Mouse (Mus musculus): ENCODE data around the gene Gm5862. TPM values are rescaled to one million over a fixed set of nuclear protein-coding genes. Genes with fewer than 3 reads are reported as not detected.
"Not testable (repeated sequence)": the region's sequence is repeated elsewhere in the genome, so short reads cannot be mapped to it uniquely, and the experiment has no call there.

Gene Gm5862
- total RNA-seq (2014; fragmentation: Nextera tagmentation) = not detected in 2 replicates
- not detected in 2 replicates for total RNA-seq (2017)
- not detected in 2 replicates for polyA plus RNA-seq (2012)

- ATAC-seq (ENCODE audit: extremely low read depth, insufficient number of reproducible peaks, low FRiP score, poor library complexity, severe bottlenecking); H3K9me3 ChIP-seq (replicated peaks); H3K27me3 ChIP-seq (ENCODE audit: insufficient read depth, low read length); DNase-seq (ENCODE audit: low spot score); H3K4me1 ChIP-seq (ENCODE audit: insufficient read depth, low read depth, low read length); H3K4me3 ChIP-seq (ENCODE audit: low read depth, low read length); H3K36me3 ChIP-seq (replicated peaks): not testable (repeated sequence)
Measured at GRCm38 (mm10) chr5:26022816-26023215, at the start of gene Gm5862. Gm5862 (minus strand) TSS chr5:26022916.

GRCm38 (mm10) chr5:26070716-26071115 lies 48.0 kb upstream of the Gm5862 start:
- TF ChIP-seq CTCF (IDR thresholded peaks at IDR 0.05; ENCODE audit: low read depth, low read length) = no peak
- Histone ChIP-seq H3K4me3 (ENCODE audit: low read depth, low read length) (no peak overlapping the region), H3K36me3 (replicated peaks) (no peaks in the 10 kb centered on the region), H3K27me3 (ENCODE audit: insufficient read depth, low read length) (peaks cover 3% of the 10 kb centered on the region; the same call in 1 of the 2 replicates), H3K9me3 (replicated peaks) (peaks cover 9% of the 10 kb centered on the region), H3K4me1 (ENCODE audit: insufficient read depth, low read depth, low read length) (no peaks in the 10 kb centered on the region)
- ATAC-seq (ENCODE audit: extremely low read depth, insufficient number of reproducible peaks, low FRiP score, poor library complexity, severe bottlenecking) (no peak), DNase-seq (ENCODE audit: low spot score) (no peak)

- not testable (repeated sequence) for H3K4me3 ChIP-seq (ENCODE audit: low read depth, low read length); H3K36me3 ChIP-seq (replicated peaks); DNase-seq (ENCODE audit: low spot score); H3K27me3 ChIP-seq (ENCODE audit: insufficient read depth, low read length); ATAC-seq (ENCODE audit: extremely low read depth, insufficient number of reproducible peaks, low FRiP score, poor library complexity, severe bottlenecking); H3K4me1 ChIP-seq (ENCODE audit: insufficient read depth, low read depth, low read length); H3K9me3 ChIP-seq (replicated peaks)
Measured at GRCm38 (mm10) chr5:26058481-26058880, 35.8 kb upstream of the Gm5862 start, which contains the start of gene Gm7347. Gm7347 (minus strand) TSS chr5:26058581.

- not testable (repeated sequence) for H3K4me1 ChIP-seq (ENCODE audit: insufficient read depth, low read depth, low read length); H3K4me3 ChIP-seq (ENCODE audit: low read depth, low read length); H3K27me3 ChIP-seq (ENCODE audit: insufficient read depth, low read length); ATAC-seq (ENCODE audit: extremely low read depth, insufficient number of reproducible peaks, low FRiP score, poor library complexity, severe bottlenecking); H3K9me3 ChIP-seq (replicated peaks); DNase-seq (ENCODE audit: low spot score); H3K36me3 ChIP-seq (replicated peaks)
Measured at GRCm38 (mm10) chr5:26039458-26039857, 16.7 kb upstream of the Gm5862 start, which contains the start of gene Speer4a. Speer4a (minus strand) TSS chr5:26039558.

GRCm38 (mm10) chr5:26007697-26008096 lies 15.0 kb downstream of the Gm5862 start:
- H3K36me3 ChIP-seq (replicated peaks); H3K4me1 ChIP-seq (ENCODE audit: insufficient read depth, low read depth, low read length); ATAC-seq (ENCODE audit: extremely low read depth, insufficient number of reproducible peaks, low FRiP score, poor library complexity, severe bottlenecking); H3K4me3 ChIP-seq (ENCODE audit: low read depth, low read length); DNase-seq (ENCODE audit: low spot score); H3K27me3 ChIP-seq (ENCODE audit: insufficient read depth, low read length); H3K9me3 ChIP-seq (replicated peaks): not testable (repeated sequence)

GRCm38 (mm10) chr5:26006937-26007695 lies 15.6 kb downstream of the Gm5862 start:
- not testable (repeated sequence) for ATAC-seq (ENCODE audit: extremely low read depth, insufficient number of reproducible peaks, low FRiP score, poor library complexity, severe bottlenecking)

GRCm38 (mm10) chr5:26004698-26005097 lies 18.0 kb downstream of the Gm5862 start, which contains the start of gene Gm1979:
Gm1979 (minus strand) TSS chr5:26004798.
- H3K9me3 ChIP-seq (replicated peaks); H3K4me3 ChIP-seq (ENCODE audit: low read depth, low read length); DNase-seq (ENCODE audit: low spot score); ATAC-seq (ENCODE audit: extremely low read depth, insufficient number of reproducible peaks, low FRiP score, poor library complexity, severe bottlenecking); H3K27me3 ChIP-seq (ENCODE audit: insufficient read depth, low read length); H3K4me1 ChIP-seq (ENCODE audit: insufficient read depth, low read depth, low read length); H3K36me3 ChIP-seq (replicated peaks): not testable (repeated sequence)

More at GRCm38 (mm10) chr5:26006937-26007695, 15.6 kb downstream of the Gm5862 start:
- DNase-seq (ENCODE audit: low spot score) = peak; percentile 8
- H3K4me3 ChIP-seq (ENCODE audit: low read depth, low read length) = peak overlapping the region; percentile 0; the same call in 1 of the 2 replicates
- not testable (repeated sequence) for H3K9me3 ChIP-seq (replicated peaks); H3K36me3 ChIP-seq (replicated peaks); H3K4me1 ChIP-seq (ENCODE audit: insufficient read depth, low read depth, low read length); H3K27me3 ChIP-seq (ENCODE audit: insufficient read depth, low read length)

GRCm38 (mm10) chr5:25988550-25988949 lies 34.2 kb downstream of the Gm5862 start, which contains the start of gene Gm21698:
Gm21698 (minus strand) TSS chr5:25988650.
- not testable (repeated sequence) for H3K4me3 ChIP-seq (ENCODE audit: low read depth, low read length); H3K9me3 ChIP-seq (replicated peaks); H3K4me1 ChIP-seq (ENCODE audit: insufficient read depth, low read depth, low read length); H3K36me3 ChIP-seq (replicated peaks); H3K27me3 ChIP-seq (ENCODE audit: insufficient read depth, low read length); DNase-seq (ENCODE audit: low spot score); ATAC-seq (ENCODE audit: extremely low read depth, insufficient number of reproducible peaks, low FRiP score, poor library complexity, severe bottlenecking)

GRCm38 (mm10) chr5:25972563-25972962 lies 50.2 kb downstream of the Gm5862 start, which contains the start of gene Gm21680:
Gm21680 (minus strand) TSS chr5:25972663.
- not testable (repeated sequence) for H3K4me1 ChIP-seq (ENCODE audit: insufficient read depth, low read depth, low read length); H3K4me3 ChIP-seq (ENCODE audit: low read depth, low read length); DNase-seq (ENCODE audit: low spot score); H3K9me3 ChIP-seq (replicated peaks); H3K36me3 ChIP-seq (replicated peaks); H3K27me3 ChIP-seq (ENCODE audit: insufficient read depth, low read length); ATAC-seq (ENCODE audit: extremely low read depth, insufficient number of reproducible peaks, low FRiP score, poor library complexity, severe bottlenecking)

Other genes with a start within 250 kb of the Gm5862 start
- gene Gm21663, start 80.5 kb downstream of the Gm5862 start, total RNA-seq (2014; fragmentation: Nextera tagmentation) = not detected in 2 replicates
- not detected in 2 replicates for gene Gm21663, start 80.5 kb downstream of the Gm5862 start, total RNA-seq (2017)
- not detected in 2 replicates for gene Gm21663, start 80.5 kb downstream of the Gm5862 start, polyA plus RNA-seq (2012)
- not detected in 2 replicates for gene Gm21671, start 68.5 kb downstream of the Gm5862 start, total RNA-seq (2014; fragmentation: Nextera tagmentation)
- gene Gm21671, start 68.5 kb downstream of the Gm5862 start, total RNA-seq (2017) = 0.16 TPM in 1 of 2 replicates, not detected in the other
- gene Gm21671, start 68.5 kb downstream of the Gm5862 start, polyA plus RNA-seq (2012) = not detected in 2 replicates
- 1.2 TPM in 1 of 2 replicates, not detected in the other for gene Gm21680, start 50.3 kb downstream of the Gm5862 start, total RNA-seq (2014; fragmentation: Nextera tagmentation)
- 0.06 TPM in 1 of 2 replicates, not detected in the other for gene Gm21680, start 50.3 kb downstream of the Gm5862 start, total RNA-seq (2017)
- gene Gm21680, start 50.3 kb downstream of the Gm5862 start, polyA plus RNA-seq (2012) = not detected in 2 replicates
- gene Gm21698, start 34.3 kb downstream of the Gm5862 start, total RNA-seq (2014; fragmentation: Nextera tagmentation) = not detected in 2 replicates
- 0.22 TPM in 1 of 2 replicates, not detected in the other for gene Gm21698, start 34.3 kb downstream of the Gm5862 start, total RNA-seq (2017)
- gene Gm21698, start 34.3 kb downstream of the Gm5862 start, polyA plus RNA-seq (2012) = not detected in 2 replicates
- not detected in 2 replicates for gene Gm1979, start 18.1 kb downstream of the Gm5862 start, total RNA-seq (2014; fragmentation: Nextera tagmentation)
- gene Gm1979, start 18.1 kb downstream of the Gm5862 start, total RNA-seq (2017) = 0.05 TPM in 1 of 2 replicates, not detected in the other
- not detected in 2 replicates for gene Gm1979, start 18.1 kb downstream of the Gm5862 start, polyA plus RNA-seq (2012)
- not detected in 2 replicates for gene Speer4a, start 16.6 kb upstream of the Gm5862 start, total RNA-seq (2014; fragmentation: Nextera tagmentation)
- gene Speer4a, start 16.6 kb upstream of the Gm5862 start, total RNA-seq (2017) = 0.27 TPM in 1 of 2 replicates, not detected in the other
- not detected in 2 replicates for gene Speer4a, start 16.6 kb upstream of the Gm5862 start, polyA plus RNA-seq (2012)
- gene Gm7347, start 35.7 kb upstream of the Gm5862 start, total RNA-seq (2014; fragmentation: Nextera tagmentation) = not detected in 2 replicates
- gene Gm7347, start 35.7 kb upstream of the Gm5862 start, total RNA-seq (2017) = 0.22 TPM in 1 of 2 replicates, not detected in the other
- gene Gm7347, start 35.7 kb upstream of the Gm5862 start, polyA plus RNA-seq (2012) = not detected in 2 replicates
- not detected in 2 replicates for gene Gm10471, start 66.4 kb upstream of the Gm5862 start, total RNA-seq (2014; fragmentation: Nextera tagmentation)
- 0.12 and 0.16 TPM in 2 replicates for gene Gm10471, start 66.4 kb upstream of the Gm5862 start, total RNA-seq (2017)
- not detected in 2 replicates for gene Gm10471, start 66.4 kb upstream of the Gm5862 start, polyA plus RNA-seq (2012)
- not detected in 2 replicates for gene 5031410I06Rik, start 82.4 kb upstream of the Gm5862 start, total RNA-seq (2014; fragmentation: Nextera tagmentation)
- gene 5031410I06Rik, start 82.4 kb upstream of the Gm5862 start, total RNA-seq (2017) = 0.33 and 0.46 TPM in 2 replicates
- gene 5031410I06Rik, start 82.4 kb upstream of the Gm5862 start, polyA plus RNA-seq (2012) = not detected in 2 replicates
- gene Gm10220, start 98.5 kb upstream of the Gm5862 start, total RNA-seq (2014; fragmentation: Nextera tagmentation) = not detected in 2 replicates
- gene Gm10220, start 98.5 kb upstream of the Gm5862 start, total RNA-seq (2017) = 0.12 and 0.33 TPM in 2 replicates
- not detected in 2 replicates for gene Gm10220, start 98.5 kb upstream of the Gm5862 start, polyA plus RNA-seq (2012)
- gene Gm7361, start 234.8 kb upstream of the Gm5862 start, total RNA-seq (2014; fragmentation: Nextera tagmentation) = not detected in 2 replicates
- gene Gm7361, start 234.8 kb upstream of the Gm5862 start, total RNA-seq (2017) = 0.11 TPM in 1 of 2 replicates, not detected in the other
- not detected in 2 replicates for gene Gm7361, start 234.8 kb upstream of the Gm5862 start, polyA plus RNA-seq (2012)